Mouse (Mus musculus) mouse trophoblast stem cell (cell line): ENCODE data around the gene Olfr1442.
"Not testable (repeated sequence)": the region's sequence is repeated elsewhere in the genome, so short reads cannot be mapped to it uniquely, and the experiment has no call there.

Source experiments
- in situ Hi-C, 2 experiments: fragments of 300-500 bp; cut with MseI, MboI; formaldehyde crosslinking; loops; 2 replicates in 1 of 2; 3 replicates in 1 of 2; pipeline ENCODE4 v1.15.1; 2025

Gene Olfr1442

DNA sequence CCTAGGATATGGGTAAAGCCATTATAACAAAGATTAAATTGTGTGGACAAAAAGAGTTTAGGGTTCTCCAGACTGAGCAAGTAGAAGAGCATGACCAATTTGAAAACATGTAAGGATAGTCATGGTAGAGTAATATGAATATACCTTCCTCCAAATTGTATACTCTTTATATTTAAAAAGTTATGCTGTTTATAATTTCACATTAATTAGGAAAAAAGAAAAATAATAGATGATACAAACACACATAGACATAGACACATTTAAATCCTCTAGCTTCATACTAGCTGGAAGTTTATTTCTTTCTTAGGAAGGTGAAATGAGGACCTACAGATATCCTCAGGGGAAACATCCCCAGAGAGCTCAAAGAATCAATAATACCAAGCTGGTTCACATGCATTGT lies at the start of gene Olfr1442:
Gene Olfr1442, plus strand, starts transcription at position 301 of the 400 bp plus-strand sequence.
- in situ Hi-C loops, result no loop called here

DNA sequence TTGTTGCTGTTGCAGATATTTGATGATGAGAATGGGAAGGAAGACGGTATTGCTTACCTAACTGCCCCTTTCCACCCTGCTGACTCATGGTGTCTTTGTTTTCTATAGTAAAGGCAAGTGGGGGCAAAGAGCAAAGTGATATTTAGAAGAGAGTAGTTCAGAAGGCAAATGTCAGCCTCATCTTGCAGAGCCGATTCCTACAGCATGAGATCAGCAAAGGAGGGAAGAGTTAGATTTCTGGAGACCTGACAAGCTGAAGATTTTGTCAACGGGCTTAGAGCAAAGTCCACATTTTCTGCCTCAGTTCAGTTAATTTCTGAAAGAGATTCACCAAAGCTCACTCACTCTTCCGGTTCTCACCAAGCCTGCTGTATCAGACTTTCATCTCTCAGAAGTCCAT lies 37.1 kb upstream of the Olfr1442 start, which contains the start of gene Glyat:
Gene Glyat, plus strand, starts transcription at position 133 of the 400 bp plus-strand sequence.
- in situ Hi-C loops, result no loop called here

GRCm38 (mm10) chr19:12634259-12634658 lies 36.0 kb upstream of the Olfr1442 start:
- in situ Hi-C loops, result no loop called here

DNA sequence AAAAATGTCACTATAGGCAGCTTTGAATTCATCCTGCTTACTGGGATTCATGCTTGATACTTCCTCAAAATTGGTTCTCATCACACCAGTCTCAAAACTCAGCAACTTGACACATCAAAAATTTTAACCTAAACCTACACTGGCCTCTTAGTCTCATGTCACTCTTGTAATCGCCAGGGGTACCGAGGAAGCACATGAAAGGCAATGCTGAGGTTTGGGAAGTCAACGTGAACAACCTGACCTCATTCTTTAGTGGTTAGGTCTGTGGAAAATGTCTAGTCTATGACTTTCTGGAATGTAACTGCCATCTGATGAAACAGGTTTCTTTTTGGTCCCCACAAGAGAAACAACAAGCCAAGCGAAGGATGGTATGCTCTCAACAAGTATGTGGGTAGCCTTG lies 35.3 kb upstream of the Olfr1442 start:
- in situ Hi-C loops, result no loop called here

DNA sequence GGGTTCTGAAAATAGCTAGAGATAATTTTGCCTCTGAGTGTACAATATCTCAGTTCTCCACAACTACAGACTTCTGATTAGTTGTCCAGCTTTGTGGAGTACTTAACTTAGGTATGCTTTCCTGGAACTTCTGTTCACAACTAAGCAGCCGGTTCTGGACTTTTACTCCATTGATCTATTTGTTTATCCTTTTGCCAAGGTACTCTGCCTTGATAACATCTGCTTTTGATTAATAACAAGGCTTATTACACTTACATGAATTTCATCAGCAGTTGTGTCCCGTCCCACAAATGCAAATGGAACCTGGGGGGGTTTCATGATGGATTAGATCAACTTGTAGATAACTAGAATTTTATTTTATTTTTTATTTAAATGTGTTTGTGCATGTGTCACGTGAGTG lies 33.4 kb upstream of the Olfr1442 start:
- in situ Hi-C loops, result no loop called here

DNA sequence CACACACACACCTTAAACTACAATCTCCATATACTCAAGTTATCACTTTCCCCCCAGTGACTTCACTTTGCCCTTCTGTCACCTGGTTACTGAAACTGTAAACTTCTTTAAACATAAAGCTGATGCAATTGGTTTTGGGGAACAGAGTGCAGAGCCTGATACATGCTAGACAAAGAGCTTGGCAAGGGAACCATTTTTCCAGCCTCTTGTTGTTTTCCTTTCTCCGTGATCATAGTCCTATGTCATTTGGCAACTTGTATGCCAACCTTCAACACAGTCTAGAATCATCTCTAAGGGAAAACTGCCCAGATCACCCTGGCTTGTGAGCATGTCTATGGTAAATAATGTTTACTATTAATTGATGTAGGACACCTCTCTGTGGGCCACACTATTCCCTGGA lies 32.2 kb upstream of the Olfr1442 start:
- in situ Hi-C loops, result no loop called here

- in situ Hi-C loops, result no loop called here
Observed at GRCm38 (mm10) chr19:12649511-12649910, 20.7 kb upstream of the Olfr1442 start.

- in situ Hi-C loops, result no loop called here
Observed at GRCm38 (mm10) chr19:12666156-12666555, 4.1 kb upstream of the Olfr1442 start.

GRCm38 (mm10) chr19:12668601-12669000 lies 1.6 kb upstream of the Olfr1442 start:
- in situ Hi-C loops, result not testable (repeated sequence)

GRCm38 (mm10) chr19:12671051-12671450 lies 812 bp downstream of the Olfr1442 start:
- in situ Hi-C loops, result no loop called here

DNA sequence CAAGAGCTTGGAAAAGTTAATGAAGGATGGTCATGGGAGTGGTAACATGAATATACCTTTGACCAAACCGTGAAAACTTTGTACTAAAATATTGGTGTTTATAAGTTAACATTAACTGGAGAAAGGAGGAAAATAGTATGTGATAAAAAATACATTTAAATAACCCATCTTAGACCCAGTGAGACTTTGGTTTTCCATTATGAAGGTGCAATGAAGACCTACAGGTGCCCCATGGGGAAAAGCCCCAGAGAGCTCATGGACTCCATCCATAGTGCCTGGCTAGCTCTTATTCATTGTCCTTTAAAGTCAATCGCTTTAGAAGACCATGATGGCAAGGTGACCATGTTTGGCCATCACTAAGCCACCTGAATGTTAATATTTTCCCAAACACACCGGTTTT lies 7.6 kb downstream of the Olfr1442 start, which contains the start of gene Olfr1443:
Gene Olfr1443, plus strand, starts transcription at position 301 of the 400 bp plus-strand sequence.
- in situ Hi-C loops, result no loop called here

DNA sequence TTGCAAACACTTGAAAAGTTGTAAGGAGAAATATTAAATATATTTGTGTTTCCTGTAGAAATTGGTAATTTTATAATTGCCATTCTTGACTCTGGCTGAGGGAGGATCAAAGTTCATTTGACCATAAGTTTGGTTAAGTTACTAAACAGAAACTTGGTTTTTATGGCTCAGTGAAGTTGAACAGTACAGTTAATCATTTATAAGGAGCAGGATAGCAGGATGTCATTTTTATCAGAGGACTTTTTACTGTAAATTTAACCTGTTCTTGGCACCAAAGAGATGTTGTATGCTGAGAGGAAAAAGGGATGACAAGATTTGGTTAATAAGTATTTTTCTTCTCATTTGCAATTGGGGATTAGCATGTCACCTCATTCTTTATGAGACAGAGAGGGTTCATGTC lies 14.4 kb downstream of the Olfr1442 start:
- in situ Hi-C loops, result no loop called here

GRCm38 (mm10) chr19:12685231-12685630 lies 15.0 kb downstream of the Olfr1442 start:
- in situ Hi-C loops, result no loop called here

DNA sequence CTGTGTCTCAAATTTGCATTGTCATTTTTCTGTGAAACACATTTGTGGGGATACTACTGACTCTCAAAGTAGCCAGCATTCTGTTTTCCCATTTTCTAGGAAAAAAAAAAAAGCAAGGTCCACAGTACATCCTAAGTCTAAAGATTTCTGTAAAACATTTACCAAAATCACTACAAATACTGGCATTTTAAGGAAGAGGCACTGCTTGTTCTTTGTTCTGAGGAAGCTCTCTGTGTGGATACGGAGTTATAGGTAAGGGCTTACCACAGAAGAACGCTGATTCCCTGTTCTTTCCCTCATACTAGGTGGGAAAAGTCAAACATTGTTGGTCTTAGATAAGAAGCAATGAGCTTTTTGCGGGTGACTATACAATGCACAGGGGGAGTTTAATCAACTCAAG lies 25.4 kb downstream of the Olfr1442 start, which contains the start of gene Keg1:
Gene Keg1, plus strand, starts transcription at position 197 of the 400 bp plus-strand sequence.
- in situ Hi-C loops, result no loop called here

DNA sequence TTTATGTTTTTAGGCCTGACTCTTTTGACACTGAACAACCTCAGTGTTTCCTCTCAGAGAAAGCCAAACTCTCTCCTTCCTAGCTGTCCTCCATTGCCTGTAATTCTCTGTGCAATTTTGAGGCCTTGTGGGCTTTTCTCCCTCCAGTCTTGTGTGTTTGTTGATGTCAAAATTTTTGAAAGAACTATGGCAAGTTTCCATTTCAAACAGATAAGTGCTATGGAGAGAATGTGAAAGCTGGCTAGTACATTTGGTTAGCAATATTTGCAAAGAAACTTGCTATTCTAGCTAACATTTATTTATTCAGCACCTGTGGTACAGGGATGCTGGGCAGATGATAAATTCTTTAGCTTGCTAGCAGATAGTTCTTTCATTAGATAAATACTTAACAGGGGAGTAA lies 26.0 kb downstream of the Olfr1442 start:
- in situ Hi-C loops, result no loop called here

DNA sequence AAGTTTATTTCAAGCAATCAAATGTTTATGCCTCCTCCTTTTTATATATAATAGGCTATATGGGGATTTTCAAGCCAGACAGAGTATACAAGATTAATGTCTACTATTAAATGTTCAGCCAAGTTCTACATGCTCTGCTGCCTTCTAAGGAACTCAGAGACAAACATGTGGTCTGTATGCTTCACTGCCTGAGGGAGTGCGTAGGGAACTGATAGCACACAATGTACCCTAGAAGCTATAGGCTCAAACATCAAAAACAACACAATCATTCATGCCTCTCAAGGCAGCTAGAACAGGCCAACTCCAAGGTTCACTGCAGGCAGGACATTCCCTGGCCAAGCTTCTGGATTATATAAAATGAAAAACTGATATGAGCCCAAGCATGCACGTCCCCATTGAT lies 38.2 kb downstream of the Olfr1442 start:
- in situ Hi-C loops, result no loop called here

- in situ Hi-C loops, result no loop called here
Observed at GRCm38 (mm10) chr19:12708986-12709385, 38.7 kb downstream of the Olfr1442 start.

GRCm38 (mm10) chr19:12719189-12719588 lies 49.0 kb downstream of the Olfr1442 start:
- in situ Hi-C loops, result no loop called here

- in situ Hi-C loops, result no loop called here
Observed at GRCm38 (mm10) chr19:12720463-12720862, 50.2 kb downstream of the Olfr1442 start.

DNA sequence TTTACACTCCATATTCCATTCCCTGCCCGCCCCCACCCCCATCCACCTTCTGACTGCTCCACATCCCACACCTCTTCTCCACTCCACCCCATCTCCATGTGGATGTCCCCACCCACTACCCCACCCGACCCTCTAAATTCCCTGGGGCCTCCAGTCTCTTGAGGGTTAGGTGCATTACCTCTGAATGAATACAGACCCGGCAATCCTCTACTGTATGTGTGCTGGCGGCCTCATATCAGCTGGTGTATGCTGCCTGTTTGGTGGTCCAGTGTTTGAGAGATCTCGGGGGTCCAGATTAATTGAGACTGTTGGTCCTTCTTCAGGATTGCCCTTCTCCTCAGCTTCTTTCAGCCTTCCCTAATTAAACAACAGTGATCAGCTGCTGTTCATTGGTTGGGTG lies 50.7 kb downstream of the Olfr1442 start:
- in situ Hi-C loops, result not testable (repeated sequence)

DNA sequence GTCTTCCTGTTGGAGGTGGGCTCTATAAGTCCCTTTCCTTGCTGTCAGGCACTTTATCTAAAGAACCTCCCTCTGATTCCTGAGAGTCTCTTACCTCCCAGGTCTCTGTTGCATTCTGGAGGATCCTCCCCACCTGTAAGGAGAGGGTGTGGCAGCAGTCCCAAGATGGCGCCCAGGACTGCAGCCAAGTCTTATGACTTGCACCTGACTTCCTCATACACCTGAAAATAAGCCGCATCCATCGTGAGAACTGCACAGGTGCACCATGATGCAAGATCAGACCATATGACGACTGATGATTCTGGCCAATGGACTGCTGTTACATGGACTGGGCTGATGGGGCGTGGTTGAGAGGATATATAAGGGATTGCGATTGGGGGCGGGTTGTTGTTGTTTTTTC lies 51.4 kb downstream of the Olfr1442 start:
- in situ Hi-C loops, result not testable (repeated sequence)

GRCm38 (mm10) chr19:12722308-12722707 lies 52.1 kb downstream of the Olfr1442 start:
- in situ Hi-C loops, result no loop called here

DNA sequence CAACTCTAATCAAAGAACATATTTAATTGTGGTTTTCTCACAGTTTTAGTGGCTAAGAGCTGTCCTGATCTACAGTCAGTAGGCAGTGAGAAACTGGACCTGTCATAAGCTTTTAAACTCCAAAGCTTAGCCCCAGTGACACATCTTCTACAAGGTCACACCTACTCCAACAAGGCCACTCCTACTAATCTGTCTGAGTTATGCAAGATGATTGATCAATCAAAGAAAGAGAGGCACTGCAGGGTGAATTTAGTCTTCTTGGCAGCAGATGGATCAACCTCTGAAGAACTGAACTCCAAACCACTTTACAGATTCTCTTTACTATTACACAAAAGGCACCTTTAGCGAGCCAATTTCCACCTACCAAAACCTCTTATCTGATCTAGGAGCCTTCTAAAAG lies 55.6 kb downstream of the Olfr1442 start:
- in situ Hi-C loops, result no loop called here
